Mouse (Mus musculus): ENCODE measurements around the gene Ptprcap.
A peak's percentile ranks its signal among the peaks of the same experiment; 100 is the strongest.

Gene Ptprcap

GRCm38 (mm10) chr19:4194776-4195650 is 41.6 kb downstream of the Ptprcap start:
- DNase-seq (ENCODE audit: low read depth, low spot score) = no peak

GRCm38 (mm10) chr19:4196048-4196447 is 42.6 kb downstream of the Ptprcap start:
- no peak for DNase-seq (ENCODE audit: low read depth, low spot score)

GRCm38 (mm10) chr19:4196548-4196947 is 43.1 kb downstream of the Ptprcap start:
- no peak for DNase-seq (ENCODE audit: low read depth, low spot score)

- no peak for DNase-seq (ENCODE audit: low read depth, low spot score)
These were observed 43.8 kb downstream of the Ptprcap start for GRCm38 (mm10) chr19:4197180-4197579.

- peak; percentile 99 for DNase-seq (ENCODE audit: low read depth, low spot score)
These were observed 48.0 kb downstream of the Ptprcap start, which contains the start of gene Rad9a for GRCm38 (mm10) chr19:4201291-4201909. Gene Rad9a (minus strand): TSS chr19:4201662.

- no peak for DNase-seq (ENCODE audit: low read depth, low spot score)
These were observed 48.7 kb downstream of the Ptprcap start for GRCm38 (mm10) chr19:4202149-4202548.

GRCm38 (mm10) chr19:4203148-4203547 is 49.7 kb downstream of the Ptprcap start:
- no peak for DNase-seq (ENCODE audit: low read depth, low spot score)

- DNase-seq (ENCODE audit: low read depth, low spot score) = no peak
These were observed 50.4 kb downstream of the Ptprcap start for GRCm38 (mm10) chr19:4203604-4204326.

GRCm38 (mm10) chr19:4204889-4205288 is 51.5 kb downstream of the Ptprcap start:
- no peak for DNase-seq (ENCODE audit: low read depth, low spot score)

All from R1 (cell line).